Mouse (Mus musculus): ENCODE data around the gene Lce1b. TPM values are rescaled to one million over a fixed set of nuclear protein-coding genes. Genes with fewer than 3 reads are reported as not detected.
"Not testable (repeated sequence)": the region's sequence is repeated elsewhere in the genome, so short reads cannot be mapped to it uniquely, and the experiment has no call there.

Lce1b gene
- not detected in 2 replicates for polyA plus RNA-seq (2015; fragmentation: Nextera tagmentation; extraction: Ambion mirVana)

DNA sequence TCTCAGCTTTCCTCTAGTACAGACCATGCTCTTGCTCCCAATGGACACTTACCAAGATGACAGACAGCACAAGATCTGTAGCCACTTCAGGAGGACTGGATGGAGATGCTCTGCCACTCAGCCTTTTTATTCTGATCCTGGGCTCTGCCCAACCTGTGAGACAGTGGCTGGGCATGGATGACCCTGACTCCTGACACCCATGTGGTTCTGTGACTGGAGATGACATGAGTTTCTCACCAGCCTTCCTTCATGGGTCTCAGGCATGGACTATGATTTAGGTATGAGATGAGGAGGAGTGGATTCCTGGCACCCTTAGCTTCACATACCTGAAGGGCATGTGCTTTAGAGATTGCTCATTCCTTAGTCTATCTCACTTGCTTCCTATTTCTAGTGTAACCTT is at the start of gene Lce1b:
Gene Lce1b (minus strand): TSS at position 101 of the 400 bp plus-strand sequence.
- Histone ChIP-seq H3K9ac (no peak within 1 kb of the TSS), H3K4me2 (no peak within 1 kb of the TSS), H3K27me3 (replicated peaks) (no peaks in the 10 kb centered on the region), H3K27ac (no peak within 1 kb of the TSS), H3K36me3 (replicated peaks) (no peaks in the 10 kb centered on the region), H3K4me3 (no peak within 1 kb of the TSS), H3K9me3 (no peaks in the 10 kb centered on the region), H3K4me1 (no peaks in the 10 kb centered on the region)
- ATAC-seq (replicated peaks), result no peak

DNA sequence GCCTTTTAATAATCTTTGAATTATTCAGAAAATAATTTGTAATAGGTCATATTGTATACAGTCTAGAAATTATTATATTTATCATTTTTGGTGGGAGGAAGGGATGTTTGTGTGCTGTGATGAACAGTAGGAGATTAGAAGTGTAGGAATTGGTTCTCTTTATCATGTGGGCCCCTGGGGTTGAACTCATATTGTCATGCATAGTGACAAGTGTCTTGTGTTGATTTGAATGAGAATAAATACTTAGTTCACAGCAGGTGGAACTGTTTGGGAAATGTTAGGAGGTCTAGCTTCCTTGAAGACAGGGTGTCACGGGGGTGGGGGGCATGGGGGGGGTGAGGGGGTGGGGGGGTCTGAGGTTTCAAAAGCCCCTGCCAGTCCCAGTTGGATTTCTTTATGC is 37.9 kb upstream of the Lce1b start:
- WGBS, result 18% methylated on average over 1 of the region's 1 CpGs
- Histone ChIP-seq H3K4me3 (no peak overlapping the region), H3K9ac (no peak overlapping the region), H3K4me1 (no peaks in the 10 kb centered on the region), H3K27me3 (replicated peaks) (no peaks in the 10 kb centered on the region), H3K4me2 (no peak overlapping the region), H3K36me3 (replicated peaks) (no peaks in the 10 kb centered on the region), H3K9me3 (no peaks in the 10 kb centered on the region), H3K27ac (no peak overlapping the region)
- no peak for ATAC-seq (replicated peaks)

DNA sequence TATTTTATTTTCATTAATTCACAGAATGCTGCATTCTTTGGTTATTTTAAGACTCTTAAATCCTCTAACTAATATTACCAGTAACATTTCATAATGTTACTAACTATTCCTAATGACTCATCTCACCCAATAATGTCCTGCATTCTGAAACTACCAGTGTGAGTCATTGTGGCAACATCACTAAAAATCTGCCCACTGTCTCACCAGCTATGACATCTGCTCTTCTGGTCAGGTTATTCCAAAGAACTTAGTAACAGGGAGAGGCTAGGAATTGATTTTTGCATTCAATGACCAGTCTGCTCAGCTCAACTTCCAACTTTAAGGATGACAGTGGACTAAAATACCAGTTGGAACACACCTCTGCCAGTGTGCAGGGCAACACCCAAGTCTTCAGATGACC is 35.0 kb upstream of the Lce1b start:
- Histone ChIP-seq H3K9me3 (no peaks in the 10 kb centered on the region), H3K27me3 (replicated peaks) (no peaks in the 10 kb centered on the region), H3K4me1 (no peaks in the 10 kb centered on the region), H3K9ac (no peak overlapping the region), H3K27ac (no peak overlapping the region), H3K36me3 (replicated peaks) (no peaks in the 10 kb centered on the region), H3K4me3 (no peak overlapping the region), H3K4me2 (no peak overlapping the region)
- ATAC-seq (replicated peaks), result no peak

DNA sequence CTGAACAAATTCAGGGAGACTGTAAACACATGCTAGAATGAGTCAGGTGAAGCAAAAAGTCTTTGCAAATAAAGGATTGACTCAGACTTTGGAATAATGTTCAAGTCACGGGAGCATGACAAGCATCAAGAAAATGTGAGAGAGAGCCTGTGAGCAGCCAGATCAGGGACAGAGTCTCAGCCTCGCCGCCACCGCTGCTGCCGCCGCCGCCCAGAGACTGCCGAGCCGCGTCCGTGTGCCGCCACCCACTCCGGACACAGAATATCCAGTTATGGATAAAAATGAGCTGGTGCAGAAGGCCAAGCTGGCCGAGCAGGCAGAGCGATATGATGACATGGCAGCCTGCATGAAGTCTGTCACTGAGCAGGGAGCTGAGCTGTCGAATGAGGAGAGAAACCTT is 32.4 kb upstream of the Lce1b start:
- not testable (repeated sequence) for H3K9ac ChIP-seq; H3K27me3 ChIP-seq (replicated peaks)

DNA sequence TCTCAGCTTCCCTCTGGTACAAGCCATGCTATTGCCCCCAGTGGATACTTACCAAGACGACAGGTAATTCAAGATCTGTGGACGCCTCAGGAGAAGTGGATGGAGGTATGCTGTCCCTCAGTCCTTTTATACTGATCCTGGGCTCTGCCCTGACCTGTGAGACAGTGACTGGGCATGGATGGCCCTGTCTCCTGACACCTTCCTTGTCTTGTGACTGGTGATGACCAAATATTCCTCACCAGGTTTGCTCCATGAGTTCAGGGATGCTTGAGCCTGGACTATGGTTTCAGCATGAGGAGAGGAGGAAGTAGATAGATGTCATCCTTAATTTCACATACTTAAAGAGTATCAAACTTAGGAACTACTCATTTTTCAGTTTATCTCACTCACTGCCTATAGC is 30.4 kb upstream of the Lce1b start, which contains the start of gene Lce1d:
Gene Lce1d (minus strand): TSS at position 101 of the 400 bp plus-strand sequence.
- ATAC-seq (replicated peaks), result no peak
- H3K9ac ChIP-seq, result no peak within 1 kb of the TSS
- no peaks in the 10 kb centered on the region for H3K4me1 ChIP-seq
- no peak within 1 kb of the TSS for H3K4me2 ChIP-seq
- no peaks in the 10 kb centered on the region for H3K36me3 ChIP-seq (replicated peaks)
- H3K4me3 ChIP-seq, result no peak within 1 kb of the TSS
- no peak within 1 kb of the TSS for H3K27ac ChIP-seq
- H3K27me3 ChIP-seq (replicated peaks), result no peaks in the 10 kb centered on the region
- no peaks in the 10 kb centered on the region for H3K9me3 ChIP-seq
- 75% methylated on average over 2 of the region's 2 CpGs for WGBS

More for the DNA sequence above, 32.4 kb upstream of the Lce1b start:
- H3K4me1 ChIP-seq; H3K4me3 ChIP-seq; H3K4me2 ChIP-seq; H3K9me3 ChIP-seq; ATAC-seq (replicated peaks); H3K27ac ChIP-seq; H3K36me3 ChIP-seq (replicated peaks): not testable (repeated sequence)
- 76% methylated on average over 16 of the region's 16 CpGs for WGBS

DNA sequence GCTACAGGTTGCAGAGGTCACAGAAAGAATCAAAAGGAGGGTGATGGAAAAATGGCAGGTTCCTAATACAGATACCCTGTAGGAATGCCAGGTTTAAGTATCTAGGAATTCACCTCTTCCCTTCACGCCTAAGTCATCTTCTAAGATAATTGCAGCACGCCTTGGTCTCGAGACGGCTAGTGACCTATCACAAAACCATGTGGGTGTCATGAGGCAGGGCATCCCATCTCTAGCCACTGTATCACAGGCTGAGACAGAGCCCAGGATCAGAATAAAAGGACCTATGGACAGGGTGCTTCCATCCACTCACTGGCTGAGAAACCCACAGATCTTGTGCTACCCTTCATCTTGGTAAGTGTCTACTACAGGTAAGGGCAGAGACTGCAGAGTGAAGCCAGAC is 22.2 kb upstream of the Lce1b start, which contains the start of gene Lce1c:
Gene Lce1c (plus strand): TSS at position 301 of the 400 bp plus-strand sequence.
- Histone ChIP-seq H3K4me3 (no peak within 1 kb of the TSS), H3K9me3 (no peaks in the 10 kb centered on the region), H3K27ac (no peak within 1 kb of the TSS), H3K36me3 (replicated peaks) (no peaks in the 10 kb centered on the region), H3K4me2 (no peak within 1 kb of the TSS), H3K27me3 (replicated peaks) (no peaks in the 10 kb centered on the region), H3K4me1 (no peaks in the 10 kb centered on the region), H3K9ac (no peak within 1 kb of the TSS)
- WGBS, result 94% methylated on average over 4 of the region's 4 CpGs
- ATAC-seq (replicated peaks), result no peak

DNA sequence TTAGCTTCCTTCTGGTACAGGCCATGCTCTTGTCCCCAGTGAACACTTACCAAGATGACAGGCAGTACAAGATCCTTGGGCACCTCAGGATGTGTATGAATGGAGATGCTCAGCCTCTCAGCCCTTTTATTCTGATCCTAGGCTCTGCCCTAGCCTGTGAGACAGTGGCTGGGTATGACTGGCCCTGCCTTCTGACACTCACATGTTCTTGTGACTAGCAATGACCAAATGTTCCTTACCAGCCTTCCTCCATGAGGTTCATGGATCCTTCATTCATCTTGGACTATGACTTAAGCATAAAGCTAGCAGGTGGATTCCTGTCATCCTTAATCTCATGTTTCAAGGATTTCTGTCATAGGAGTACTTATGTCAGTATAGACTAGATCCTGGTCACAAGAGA is 13.5 kb upstream of the Lce1b start, which contains the start of gene Lce1a2:
Gene Lce1a2 (minus strand): TSS at position 101 of the 400 bp plus-strand sequence.
- ATAC-seq (replicated peaks), result no peak
- Histone ChIP-seq H3K4me3 (no peak within 1 kb of the TSS), H3K9ac (no peak within 1 kb of the TSS), H3K4me2 (no peak within 1 kb of the TSS), H3K27me3 (replicated peaks) (no peaks in the 10 kb centered on the region), H3K4me1 (no peaks in the 10 kb centered on the region), H3K36me3 (replicated peaks) (no peaks in the 10 kb centered on the region), H3K27ac (no peak within 1 kb of the TSS), H3K9me3 (no peaks in the 10 kb centered on the region)

DNA sequence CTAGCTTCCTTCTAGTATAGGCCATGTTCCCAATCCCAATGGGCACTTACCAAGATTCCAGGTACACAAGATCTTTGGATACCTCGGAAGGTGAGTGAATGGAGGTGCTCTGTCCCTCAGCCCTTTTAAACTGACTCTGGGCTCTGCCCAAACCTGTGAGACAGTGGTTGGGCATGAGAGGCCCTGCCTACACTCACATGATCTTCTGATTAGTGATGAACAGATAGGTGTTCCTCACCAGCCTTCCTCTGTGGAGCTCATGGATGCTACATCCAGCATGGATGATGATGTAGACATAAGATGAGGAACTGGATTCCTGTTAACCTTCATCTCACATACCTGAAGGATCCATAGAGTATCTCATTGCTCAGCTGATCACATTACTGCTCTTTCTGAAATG is 8.5 kb downstream of the Lce1b start, which contains the start of gene Lce1a1:
Gene Lce1a1 (minus strand): TSS at position 101 of the 400 bp plus-strand sequence.
- no peaks in the 10 kb centered on the region for H3K27me3 ChIP-seq (replicated peaks)
- H3K4me2 ChIP-seq, result no peak within 1 kb of the TSS
- no peak within 1 kb of the TSS for H3K9ac ChIP-seq
- 90% methylated on average over 1 of the region's 1 CpGs for WGBS
- H3K4me1 ChIP-seq, result no peaks in the 10 kb centered on the region
- H3K27ac ChIP-seq, result no peak within 1 kb of the TSS
- no peaks in the 10 kb centered on the region for H3K9me3 ChIP-seq
- ATAC-seq (replicated peaks), result no peak
- no peaks in the 10 kb centered on the region for H3K36me3 ChIP-seq (replicated peaks)
- H3K4me3 ChIP-seq, result no peak within 1 kb of the TSS

DNA sequence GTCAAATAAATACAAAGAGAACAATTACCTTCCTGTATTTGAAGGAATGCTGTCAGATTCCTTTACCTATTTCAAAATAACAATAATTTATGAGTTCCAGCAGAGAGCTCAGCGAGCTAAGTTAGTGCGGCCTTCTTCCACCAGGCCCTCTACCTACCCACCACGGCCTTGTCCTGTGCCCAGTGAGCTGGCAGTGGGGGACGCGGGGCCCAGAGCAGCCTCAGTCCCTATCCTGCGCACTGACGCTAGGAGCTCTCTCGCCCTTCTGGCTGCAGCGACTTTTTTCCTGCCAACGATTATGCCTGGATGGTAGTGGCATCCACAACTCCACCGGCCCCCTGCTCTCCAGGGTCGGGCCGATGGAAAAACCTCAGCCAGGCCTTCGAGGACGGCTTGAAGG is 16.9 kb downstream of the Lce1b start:
- WGBS, result 91% methylated on average over 15 of the region's 15 CpGs
- ATAC-seq (replicated peaks), result no peak

DNA sequence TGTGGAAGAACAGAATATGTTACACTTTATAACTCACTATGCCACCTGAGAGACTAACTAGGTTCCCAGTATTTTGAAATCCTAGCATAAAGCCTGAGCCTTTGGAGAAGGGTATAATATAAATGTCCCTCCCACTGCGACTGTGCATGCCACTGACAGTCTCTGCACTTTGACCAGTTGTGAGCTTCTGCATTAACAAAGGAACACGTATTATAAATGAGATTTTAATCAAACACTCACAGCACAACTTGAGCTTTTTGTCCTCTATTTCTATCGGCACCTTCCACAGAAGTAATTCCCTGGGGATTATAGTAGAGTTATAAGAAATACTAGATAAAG is 18.1 kb downstream of the Lce1b start:
- no peaks in the 10 kb centered on the region for H3K36me3 ChIP-seq (replicated peaks)
- peak; percentile 50; the same call in 1 of the 2 replicates for ATAC-seq (replicated peaks)
- H3K4me1 ChIP-seq, result no peaks in the 10 kb centered on the region
- H3K9ac ChIP-seq, result no peak overlapping the region
- no peaks in the 10 kb centered on the region for H3K27me3 ChIP-seq (replicated peaks)
- 62% methylated on average over 3 of the region's 3 CpGs for WGBS
- no peaks in the 10 kb centered on the region for H3K9me3 ChIP-seq
- no peak overlapping the region for H3K4me3 ChIP-seq
- no peak overlapping the region for H3K27ac ChIP-seq
- no peak overlapping the region for H3K4me2 ChIP-seq

More for the DNA sequence above, 16.9 kb downstream of the Lce1b start:
- no peaks in the 10 kb centered on the region for H3K9me3 ChIP-seq
- no peak overlapping the region for H3K27ac ChIP-seq
- no peaks in the 10 kb centered on the region for H3K36me3 ChIP-seq (replicated peaks)
- no peak overlapping the region for H3K4me2 ChIP-seq
- H3K9ac ChIP-seq, result no peak overlapping the region
- no peak overlapping the region for H3K4me3 ChIP-seq
- H3K4me1 ChIP-seq, result no peaks in the 10 kb centered on the region
- H3K27me3 ChIP-seq (replicated peaks), result no peaks in the 10 kb centered on the region

DNA sequence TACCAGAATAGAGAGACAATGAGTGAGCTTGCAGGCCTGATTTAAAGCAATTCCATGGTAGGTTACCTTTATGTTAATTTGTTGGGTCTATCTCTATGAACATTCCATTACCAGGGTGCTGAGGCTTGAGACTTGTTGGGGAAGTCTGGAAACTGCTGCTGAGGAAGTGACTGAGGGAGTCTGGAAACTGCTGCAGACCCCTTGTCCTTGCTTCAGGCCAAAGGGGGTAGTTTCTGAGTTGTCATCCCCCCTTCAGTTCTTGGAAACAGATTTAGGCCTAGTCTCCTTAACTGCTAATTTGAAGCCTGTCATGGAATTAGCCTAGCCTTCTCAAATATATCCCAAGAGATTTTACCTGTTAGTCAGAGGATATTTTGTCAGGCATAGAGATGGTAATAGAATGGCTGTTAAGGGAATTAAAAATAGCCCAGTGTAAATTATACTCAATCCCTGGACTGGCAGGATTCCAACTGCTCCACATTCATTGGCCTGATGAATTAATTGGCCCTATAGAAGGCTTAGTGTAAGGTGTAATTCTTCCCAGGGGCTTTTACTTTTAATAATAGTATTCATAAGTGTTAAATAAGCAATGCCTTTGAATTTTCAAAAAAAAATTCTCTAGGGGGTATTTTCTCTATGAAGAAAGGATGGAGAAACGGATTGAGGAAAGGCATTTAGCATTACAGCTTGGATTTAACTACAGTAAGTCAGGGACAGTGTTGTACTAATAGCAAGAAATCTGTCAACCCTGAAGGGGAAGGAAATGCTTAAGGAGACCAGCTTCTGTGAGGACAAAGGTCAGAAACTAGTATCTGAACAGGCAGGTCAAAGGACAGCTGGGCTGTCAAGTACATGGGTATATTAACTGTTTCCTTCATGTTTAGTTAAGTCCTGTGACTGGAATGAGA is 18.7 kb downstream of the Lce1b start:
- H3K36me3 ChIP-seq (replicated peaks), result no peaks in the 10 kb centered on the region
- no peaks in the 10 kb centered on the region for H3K27me3 ChIP-seq (replicated peaks)
- peak; percentile 71 for ATAC-seq (replicated peaks)
- H3K27ac ChIP-seq, result no peak overlapping the region
- no peaks in the 10 kb centered on the region for H3K4me1 ChIP-seq
- H3K9me3 ChIP-seq, result no peaks in the 10 kb centered on the region
- no peak overlapping the region for H3K9ac ChIP-seq
- no peak overlapping the region for H3K4me2 ChIP-seq
- WGBS, result 9% methylated on average over 1 of the region's 1 CpGs
- H3K4me3 ChIP-seq, result no peak overlapping the region

DNA sequence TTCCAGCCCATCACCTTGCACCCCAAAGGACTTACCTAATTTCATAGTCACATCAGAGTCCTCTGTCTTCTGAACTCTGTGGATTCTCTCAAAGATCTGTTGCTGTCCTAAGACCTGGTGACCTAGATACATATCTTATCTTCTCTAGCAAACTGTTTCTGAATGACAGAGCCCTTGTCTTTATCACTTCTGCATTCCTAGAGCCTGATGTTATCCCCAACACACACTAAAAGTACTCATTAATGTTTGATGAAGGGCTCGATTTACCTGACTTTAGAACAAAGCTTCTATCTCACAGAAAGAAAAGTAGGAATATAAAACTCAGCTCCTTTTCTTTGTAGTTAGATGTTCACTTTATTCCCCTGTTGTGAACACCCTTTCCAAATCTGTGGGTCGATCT is 35.2 kb downstream of the Lce1b start, which contains the start of gene Lce6a:
Gene Lce6a (minus strand): TSS at position 101 of the 400 bp plus-strand sequence.
- Histone ChIP-seq H3K4me1 (no peaks in the 10 kb centered on the region), H3K9me3 (no peaks in the 10 kb centered on the region), H3K27me3 (replicated peaks) (no peaks in the 10 kb centered on the region), H3K4me3 (no peak within 1 kb of the TSS), H3K9ac (no peak within 1 kb of the TSS), H3K36me3 (replicated peaks) (no peaks in the 10 kb centered on the region), H3K27ac (no peak within 1 kb of the TSS), H3K4me2 (no peak within 1 kb of the TSS)
- 89% methylated on average over 2 of the region's 2 CpGs for WGBS
- no peak for ATAC-seq (replicated peaks)

DNA sequence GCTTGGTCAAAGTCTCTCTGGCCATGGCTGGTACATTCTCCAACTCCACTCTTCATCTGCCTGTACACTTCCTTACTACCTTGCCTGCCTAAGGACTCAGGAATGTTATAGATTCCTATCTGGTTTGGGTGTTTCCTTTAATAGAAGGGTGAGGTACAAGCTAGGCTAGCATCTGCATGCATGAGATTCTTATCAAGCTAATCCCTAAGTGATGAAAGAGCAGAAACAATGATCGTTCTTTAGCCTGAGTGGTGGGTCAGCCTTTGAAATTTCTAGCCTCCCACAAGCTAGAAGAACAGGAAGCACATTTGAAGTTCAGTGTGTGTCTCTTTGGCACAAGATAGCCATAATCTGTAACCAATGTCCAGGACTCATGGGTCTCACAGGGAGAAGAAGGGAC is 46.9 kb downstream of the Lce1b start:
- Histone ChIP-seq H3K27me3 (replicated peaks) (no peaks in the 10 kb centered on the region), H3K36me3 (replicated peaks) (no peaks in the 10 kb centered on the region), H3K4me2 (no peak overlapping the region), H3K27ac (no peak overlapping the region), H3K9me3 (no peaks in the 10 kb centered on the region), H3K4me1 (no peaks in the 10 kb centered on the region), H3K9ac (no peak overlapping the region), H3K4me3 (no peak overlapping the region)
- WGBS, result 56% methylated on average over 1 of the region's 1 CpGs
- no peak for ATAC-seq (replicated peaks)
